Mouse (Mus musculus): ENCODE data around the gene Sbf2. TPM values are rescaled to one million over a fixed set of nuclear protein-coding genes. Genes with fewer than 3 reads are reported as not detected.

The Sbf2 gene
- polyA plus RNA-seq, 1 experiment from 2014 or later, result 24.7 TPM

DNA sequence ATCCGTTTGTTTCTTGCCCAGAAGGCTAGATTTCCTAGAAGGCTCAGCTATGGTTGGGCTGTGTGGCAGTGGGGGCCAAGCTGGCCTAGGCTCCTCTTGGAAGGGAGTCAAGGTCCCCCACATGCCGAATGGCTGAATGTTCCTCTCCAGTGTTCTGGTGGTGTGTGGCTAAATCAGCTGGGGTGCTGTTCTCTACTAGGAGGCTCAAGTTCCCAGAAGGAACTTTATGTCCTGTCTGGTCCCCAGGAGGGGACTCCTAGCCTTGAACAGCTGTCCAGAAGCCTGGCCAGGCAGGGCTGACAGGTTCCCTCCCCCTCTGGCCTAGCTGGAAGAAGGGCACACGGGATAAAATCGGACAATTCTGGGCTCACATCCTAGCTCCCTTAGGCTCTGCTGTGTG, 317.1 kb downstream of the Sbf2 start:
- H3K4me1 ChIP-seq (ENCODE audit: control insufficient read depth, insufficient read depth, low read length), result peaks cover 28% of the 10 kb centered on the region
- no peaks in the 10 kb centered on the region for H3K36me3 ChIP-seq (ENCODE audit: control insufficient read depth, insufficient read depth, low read length)
- no peaks in the 10 kb centered on the region for H3K27me3 ChIP-seq (replicated peaks; ENCODE audit: control insufficient read depth, insufficient read depth, low read length)
- no peaks in the 10 kb centered on the region for H3K9me3 ChIP-seq (ENCODE audit: control insufficient read depth, low read length)
- H3K27ac ChIP-seq (ENCODE audit: low read length), result peak overlapping the region; percentile 75
- peak overlapping the region; percentile 50 for H3K9ac ChIP-seq (ENCODE audit: low read depth, low read length)
- ATAC-seq, result no peak
- no peak overlapping the region for H3K4me3 ChIP-seq (ENCODE audit: low read length)
- 48% methylated on average over 4 of the region's 4 CpGs for WGBS
- no peak overlapping the region for H3K4me2 ChIP-seq (ENCODE audit: low read depth, low read length)

DNA sequence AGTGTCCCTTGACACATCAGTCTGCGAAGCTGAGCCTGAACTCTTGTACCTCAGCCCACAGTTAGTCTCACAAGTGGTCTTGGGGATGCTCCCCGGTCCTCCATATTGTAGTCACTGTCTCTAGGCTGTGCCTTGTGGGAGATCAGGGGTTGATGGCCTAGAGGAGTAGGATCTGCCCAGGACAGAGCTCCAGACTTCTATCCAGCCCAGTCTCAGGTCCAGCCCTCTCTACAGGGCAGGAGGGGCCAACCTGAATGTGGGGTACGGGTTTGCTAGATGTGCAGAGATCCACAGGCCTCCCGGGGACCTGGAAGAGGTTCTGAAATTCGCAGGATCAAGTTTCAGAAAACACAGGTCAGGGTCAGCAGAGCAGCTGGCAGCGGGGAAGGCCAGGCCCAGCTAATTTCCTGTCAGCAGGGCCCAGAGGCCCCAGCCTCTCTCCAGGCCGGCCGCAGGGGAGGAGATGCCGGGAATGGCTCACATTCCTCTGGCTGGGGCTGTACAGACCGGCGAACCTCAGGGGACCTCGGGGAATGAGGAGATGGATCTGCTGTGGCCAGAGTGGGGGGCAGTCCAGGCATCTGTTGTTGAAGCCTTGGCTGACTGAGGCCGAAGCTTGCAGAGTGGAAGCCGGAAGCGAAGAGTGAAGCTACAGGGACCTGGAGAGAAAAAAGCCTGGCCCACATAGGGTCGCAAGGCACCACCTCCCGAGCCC, 317.7 kb downstream of the Sbf2 start:
- WGBS, result 28% methylated on average over 17 of the region's 17 CpGs
- Histone ChIP-seq H3K9me3 (ENCODE audit: control insufficient read depth, low read length) (no peaks in the 10 kb centered on the region), H3K27me3 (replicated peaks; ENCODE audit: control insufficient read depth, insufficient read depth, low read length) (no peaks in the 10 kb centered on the region), H3K4me1 (ENCODE audit: control insufficient read depth, insufficient read depth, low read length) (peaks cover 28% of the 10 kb centered on the region), H3K36me3 (ENCODE audit: control insufficient read depth, insufficient read depth, low read length) (no peaks in the 10 kb centered on the region), H3K9ac (ENCODE audit: low read depth, low read length) (peak overlapping the region; percentile 50), H3K4me3 (ENCODE audit: low read length) (no peak overlapping the region), H3K4me2 (ENCODE audit: low read depth, low read length) (no peak overlapping the region), H3K27ac (ENCODE audit: low read length) (peak overlapping the region; percentile 75)
- ATAC-seq, result peak; percentile 83

DNA sequence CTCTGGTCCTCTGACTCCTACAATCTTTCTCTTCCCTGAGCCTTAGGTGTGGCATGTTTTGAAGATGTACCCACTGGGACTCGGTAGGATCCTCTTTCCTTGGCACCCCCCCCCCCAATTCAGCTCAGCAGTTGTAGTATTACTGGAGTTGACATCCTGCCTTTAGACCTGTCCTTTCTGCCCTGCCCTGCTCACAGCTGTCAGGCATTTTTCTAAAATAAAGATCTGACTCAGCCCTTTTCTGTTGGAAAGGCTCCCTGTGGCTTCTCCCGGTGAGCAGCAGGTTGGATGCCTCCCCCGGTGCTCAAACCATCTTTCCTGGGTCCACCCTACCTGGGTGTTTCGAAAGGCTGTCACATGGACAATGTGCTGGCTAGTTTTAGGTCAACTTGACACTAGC, 325.1 kb downstream of the Sbf2 start:
- no peaks in the 10 kb centered on the region for H3K27me3 ChIP-seq (replicated peaks; ENCODE audit: control insufficient read depth, insufficient read depth, low read length)
- no peaks in the 10 kb centered on the region for H3K9me3 ChIP-seq (ENCODE audit: control insufficient read depth, low read length)
- H3K4me2 ChIP-seq (ENCODE audit: low read depth, low read length), result no peak overlapping the region
- H3K27ac ChIP-seq (ENCODE audit: low read length), result no peak overlapping the region
- 79% methylated on average over 4 of the region's 4 CpGs for WGBS
- H3K4me3 ChIP-seq (ENCODE audit: low read length), result no peak overlapping the region
- H3K9ac ChIP-seq (ENCODE audit: low read depth, low read length), result no peak overlapping the region
- ATAC-seq, result no peak
- no peaks in the 10 kb centered on the region for H3K36me3 ChIP-seq (ENCODE audit: control insufficient read depth, insufficient read depth, low read length)
- peaks cover 11% of the 10 kb centered on the region; the same call in 1 of the 2 replicates for H3K4me1 ChIP-seq (ENCODE audit: control insufficient read depth, insufficient read depth, low read length)

DNA sequence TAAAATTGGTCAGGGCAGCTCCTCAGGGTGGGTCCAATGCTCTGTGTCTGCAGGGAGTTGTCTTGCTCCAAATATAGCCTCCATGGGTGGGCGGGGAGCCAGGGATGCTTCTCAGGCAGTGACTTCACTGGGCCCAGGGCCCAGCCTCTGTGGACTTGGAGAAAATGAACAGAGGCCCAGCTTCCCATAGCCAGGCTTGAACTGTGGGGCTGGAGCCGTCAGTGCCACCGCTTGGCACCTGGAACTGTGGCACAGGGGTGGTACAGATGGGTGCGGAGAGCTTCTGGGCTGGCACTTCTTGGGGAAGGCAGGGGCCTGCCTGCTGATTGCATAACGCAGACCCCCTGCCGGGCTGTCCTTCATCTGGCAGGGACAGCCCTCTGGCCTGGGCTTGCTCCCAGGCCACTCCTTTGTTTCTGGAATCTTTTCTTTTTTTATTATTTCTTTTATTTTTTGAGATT, 326.0 kb downstream of the Sbf2 start:
- peak overlapping the region; percentile 73 for H3K27ac ChIP-seq (ENCODE audit: low read length)
- H3K4me2 ChIP-seq (ENCODE audit: low read depth, low read length), result no peak overlapping the region
- WGBS, result 63% methylated on average over 6 of the region's 6 CpGs
- H3K36me3 ChIP-seq (ENCODE audit: control insufficient read depth, insufficient read depth, low read length), result no peaks in the 10 kb centered on the region
- no peaks in the 10 kb centered on the region for H3K9me3 ChIP-seq (ENCODE audit: control insufficient read depth, low read length)
- peak; percentile 56; the same call in 1 of the 2 replicates for ATAC-seq
- H3K4me1 ChIP-seq (ENCODE audit: control insufficient read depth, insufficient read depth, low read length), result peaks cover 11% of the 10 kb centered on the region; the same call in 1 of the 2 replicates
- no peak overlapping the region for H3K9ac ChIP-seq (ENCODE audit: low read depth, low read length)
- no peaks in the 10 kb centered on the region for H3K27me3 ChIP-seq (replicated peaks; ENCODE audit: control insufficient read depth, insufficient read depth, low read length)
- no peak overlapping the region for H3K4me3 ChIP-seq (ENCODE audit: low read length)

DNA sequence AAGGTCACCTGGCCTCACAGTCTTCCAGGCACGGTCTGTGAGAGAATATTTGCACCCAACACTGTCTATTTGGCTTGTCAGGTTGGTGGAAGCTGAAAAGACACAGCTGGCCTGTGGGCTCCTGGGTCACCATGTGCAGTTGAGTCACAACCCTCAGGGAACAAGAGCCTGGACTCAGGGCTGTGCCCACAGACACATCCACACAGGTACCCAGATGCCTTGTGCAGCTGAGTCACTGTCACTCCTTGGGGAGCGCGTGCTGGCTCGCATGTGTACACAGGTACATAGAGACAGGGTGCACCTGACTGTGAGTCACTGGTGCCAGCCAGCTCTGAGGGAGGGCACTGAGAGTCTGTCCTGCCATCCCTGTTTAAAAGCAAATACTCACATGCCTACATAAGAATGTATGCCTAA, 326.5 kb downstream of the Sbf2 start:
- Histone ChIP-seq H3K4me3 (ENCODE audit: low read length) (no peak overlapping the region), H3K36me3 (ENCODE audit: control insufficient read depth, insufficient read depth, low read length) (no peaks in the 10 kb centered on the region), H3K27me3 (replicated peaks; ENCODE audit: control insufficient read depth, insufficient read depth, low read length) (no peaks in the 10 kb centered on the region), H3K4me2 (ENCODE audit: low read depth, low read length) (no peak overlapping the region), H3K27ac (ENCODE audit: low read length) (peak overlapping the region; percentile 7; the same call in 1 of the 2 replicates), H3K4me1 (ENCODE audit: control insufficient read depth, insufficient read depth, low read length) (peaks cover 11% of the 10 kb centered on the region; the same call in 1 of the 2 replicates), H3K9ac (ENCODE audit: low read depth, low read length) (no peak overlapping the region), H3K9me3 (ENCODE audit: control insufficient read depth, low read length) (no peaks in the 10 kb centered on the region)
- WGBS, result 82% methylated on average over 4 of the region's 4 CpGs
- ATAC-seq, result peak; percentile 49; the same call in 1 of the 2 replicates

DNA sequence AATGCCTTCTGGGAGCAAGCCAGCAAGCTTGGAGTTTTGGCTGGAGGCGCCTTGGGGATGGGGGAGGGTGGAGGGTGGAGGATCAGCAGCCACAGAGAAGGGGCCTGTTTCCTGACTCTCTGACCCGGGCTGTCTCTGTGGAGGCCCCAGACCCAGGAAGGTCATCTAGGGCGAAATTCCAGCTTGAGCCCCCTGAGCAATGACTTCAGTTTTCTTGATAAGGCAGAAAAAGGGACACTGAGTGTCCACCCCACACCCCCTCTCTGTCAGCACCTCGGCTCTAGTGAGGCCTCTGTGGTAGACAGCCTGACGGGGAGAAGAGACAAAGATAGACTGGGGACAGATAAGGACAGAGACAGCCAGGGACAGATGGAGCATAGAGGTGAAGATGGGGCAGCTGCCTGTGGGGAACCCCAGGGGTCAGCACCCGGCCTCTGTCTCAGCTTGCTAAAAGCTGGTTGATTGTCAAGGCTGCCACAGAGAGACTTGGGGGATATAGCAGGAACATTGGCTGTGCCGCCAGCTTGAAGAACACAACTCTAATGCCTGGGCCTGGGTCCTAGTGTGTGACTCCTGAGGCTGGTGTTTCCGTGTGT, 327.1 kb downstream of the Sbf2 start:
- no peak overlapping the region for H3K4me2 ChIP-seq (ENCODE audit: low read depth, low read length)
- no peak overlapping the region for H3K27ac ChIP-seq (ENCODE audit: low read length)
- H3K9ac ChIP-seq (ENCODE audit: low read depth, low read length), result no peak overlapping the region
- 63% methylated on average over 8 of the region's 8 CpGs for WGBS
- H3K4me3 ChIP-seq (ENCODE audit: low read length), result no peak overlapping the region
- H3K4me1 ChIP-seq (ENCODE audit: control insufficient read depth, insufficient read depth, low read length), result peaks cover 11% of the 10 kb centered on the region; the same call in 1 of the 2 replicates
- H3K27me3 ChIP-seq (replicated peaks; ENCODE audit: control insufficient read depth, insufficient read depth, low read length), result no peaks in the 10 kb centered on the region
- no peaks in the 10 kb centered on the region for H3K36me3 ChIP-seq (ENCODE audit: control insufficient read depth, insufficient read depth, low read length)
- H3K9me3 ChIP-seq (ENCODE audit: control insufficient read depth, low read length), result no peaks in the 10 kb centered on the region
- peak; percentile 20; the same call in 1 of the 2 replicates for ATAC-seq

DNA sequence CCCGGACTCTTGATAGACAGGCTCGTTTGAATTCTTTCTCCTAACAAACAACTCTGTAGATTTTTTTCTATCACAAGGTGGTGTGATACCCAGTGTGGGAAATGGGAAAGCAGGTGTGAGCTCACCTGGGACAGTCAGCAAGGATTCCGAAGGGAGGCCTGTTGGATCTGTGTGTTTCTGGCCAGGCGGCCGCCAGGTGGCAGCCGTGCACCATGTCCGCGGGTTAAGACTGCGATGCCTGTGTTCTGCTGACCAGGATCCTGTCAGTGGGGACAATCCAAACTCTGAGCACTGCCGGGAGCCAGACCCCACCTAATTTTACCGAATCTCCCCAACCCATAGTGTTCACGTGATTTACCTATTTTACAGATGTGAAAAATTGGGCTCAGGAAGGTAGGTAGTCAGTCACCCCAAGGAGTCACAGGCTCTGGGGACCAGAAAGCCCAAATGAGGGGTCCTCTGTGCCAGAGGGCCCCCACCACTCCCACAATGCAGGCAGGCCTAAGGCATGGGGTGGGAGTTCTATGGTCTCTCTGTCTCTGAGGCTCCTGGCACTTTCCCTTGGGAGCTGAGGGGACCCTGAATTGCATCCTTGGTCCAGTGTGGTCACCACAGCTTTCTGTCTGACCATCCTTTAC, 327.8 kb downstream of the Sbf2 start:
- no peaks in the 10 kb centered on the region for H3K27me3 ChIP-seq (replicated peaks; ENCODE audit: control insufficient read depth, insufficient read depth, low read length)
- no peak overlapping the region for H3K4me2 ChIP-seq (ENCODE audit: low read depth, low read length)
- peak; percentile 83 for ATAC-seq
- no peak overlapping the region for H3K27ac ChIP-seq (ENCODE audit: low read length)
- 9% methylated on average over 12 of the region's 12 CpGs for WGBS
- H3K4me1 ChIP-seq (ENCODE audit: control insufficient read depth, insufficient read depth, low read length), result peaks cover 11% of the 10 kb centered on the region; the same call in 1 of the 2 replicates
- no peak overlapping the region for H3K4me3 ChIP-seq (ENCODE audit: low read length)
- H3K9ac ChIP-seq (ENCODE audit: low read depth, low read length), result no peak overlapping the region
- no peaks in the 10 kb centered on the region for H3K9me3 ChIP-seq (ENCODE audit: control insufficient read depth, low read length)
- H3K36me3 ChIP-seq (ENCODE audit: control insufficient read depth, insufficient read depth, low read length), result no peaks in the 10 kb centered on the region

DNA sequence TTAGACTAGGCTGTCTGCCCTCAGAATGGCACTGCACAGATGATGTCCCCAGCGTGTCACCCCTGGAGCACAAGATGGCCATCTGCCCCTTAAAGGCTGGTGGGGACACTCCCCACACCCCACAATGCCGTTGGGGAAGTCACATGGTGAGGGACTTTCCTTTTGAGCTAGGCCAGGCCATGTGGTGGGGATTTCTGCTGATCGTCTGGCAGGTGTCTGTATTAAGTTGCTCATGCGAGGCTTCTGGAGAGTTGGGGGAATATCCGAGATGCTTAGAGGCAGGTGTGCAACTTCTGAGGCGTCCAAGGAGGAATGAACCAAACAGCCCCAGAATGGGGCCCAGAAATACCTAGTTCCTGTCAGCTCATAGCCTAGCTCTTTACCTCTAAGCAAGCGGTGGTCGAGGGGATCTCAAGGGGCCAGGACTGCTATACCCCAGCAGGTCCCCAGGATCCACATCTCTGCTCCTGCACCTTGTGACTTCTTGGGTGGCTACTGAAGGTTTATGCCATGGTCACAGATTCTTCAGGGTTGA, 328.5 kb downstream of the Sbf2 start:
- Histone ChIP-seq H3K9ac (ENCODE audit: low read depth, low read length) (no peak overlapping the region), H3K4me1 (ENCODE audit: control insufficient read depth, insufficient read depth, low read length) (peaks cover 11% of the 10 kb centered on the region; the same call in 1 of the 2 replicates), H3K9me3 (ENCODE audit: control insufficient read depth, low read length) (no peaks in the 10 kb centered on the region), H3K27ac (ENCODE audit: low read length) (no peak overlapping the region), H3K36me3 (ENCODE audit: control insufficient read depth, insufficient read depth, low read length) (no peaks in the 10 kb centered on the region), H3K27me3 (replicated peaks; ENCODE audit: control insufficient read depth, insufficient read depth, low read length) (no peaks in the 10 kb centered on the region), H3K4me3 (ENCODE audit: low read length) (no peak overlapping the region), H3K4me2 (ENCODE audit: low read depth, low read length) (no peak overlapping the region)
- 78% methylated on average over 8 of the region's 8 CpGs for WGBS
- peak; percentile 16; the same call in 1 of the 2 replicates for ATAC-seq

DNA sequence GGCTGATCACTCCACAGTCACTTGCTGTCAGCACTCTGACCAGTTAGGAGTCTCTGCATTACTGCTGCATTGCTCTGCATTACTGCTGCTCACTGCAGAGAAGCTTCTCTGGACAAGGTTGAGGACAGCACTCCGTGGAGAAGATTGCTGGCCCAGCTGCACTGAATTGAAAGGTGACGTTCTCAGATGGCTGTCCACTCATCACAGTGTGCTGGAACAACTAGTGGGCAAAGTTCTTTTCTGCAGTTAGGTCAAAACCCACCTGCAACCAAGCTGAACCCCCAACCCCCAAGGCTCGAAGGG, 328.9 kb downstream of the Sbf2 start:
- WGBS, result 81% methylated on average over 3 of the region's 3 CpGs
- Histone ChIP-seq H3K27ac (ENCODE audit: low read length) (no peak overlapping the region), H3K27me3 (replicated peaks; ENCODE audit: control insufficient read depth, insufficient read depth, low read length) (no peaks in the 10 kb centered on the region), H3K4me3 (ENCODE audit: low read length) (no peak overlapping the region), H3K4me2 (ENCODE audit: low read depth, low read length) (no peak overlapping the region), H3K9me3 (ENCODE audit: control insufficient read depth, low read length) (no peaks in the 10 kb centered on the region), H3K36me3 (ENCODE audit: control insufficient read depth, insufficient read depth, low read length) (no peaks in the 10 kb centered on the region), H3K4me1 (ENCODE audit: control insufficient read depth, insufficient read depth, low read length) (peaks cover 11% of the 10 kb centered on the region; the same call in 1 of the 2 replicates), H3K9ac (ENCODE audit: low read depth, low read length) (no peak overlapping the region)
- no peak for ATAC-seq
